Mouse (Mus musculus): ENCODE measurements around the gene Tcf15.

DNA sequence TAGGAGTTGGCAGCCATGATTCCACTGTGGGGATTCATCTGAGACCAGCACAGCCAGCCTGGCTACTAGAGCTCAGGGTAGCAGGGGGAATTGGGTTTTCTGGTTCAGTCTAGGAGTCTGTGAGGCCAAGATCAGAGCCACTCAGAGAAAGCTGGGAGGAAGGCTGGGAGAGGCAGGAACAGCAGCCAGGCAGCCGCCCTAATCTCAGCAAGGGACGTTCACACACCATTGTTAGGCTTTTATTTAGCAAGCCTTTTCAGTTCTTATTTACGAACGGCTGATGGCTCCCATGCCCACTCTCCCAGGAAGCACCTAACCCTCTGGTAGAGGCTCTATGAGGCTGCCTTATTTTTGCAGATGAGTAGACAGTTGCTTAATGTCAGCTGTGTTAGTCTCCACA, 6.5 kb downstream of the Tcf15 start:
- TF ChIP-seq GATA1 (IDR thresholded peaks at IDR 0.05; ENCODE audit: borderline replicate concordance, low read length) (no peak), FLI1 (IDR thresholded peaks at IDR 0.05; ENCODE audit: low read length) (no peak)
